Mouse (Mus musculus): ENCODE measurements around the gene Orm1. TPM values are rescaled to one million over a fixed set of nuclear protein-coding genes. Genes with fewer than 3 reads are reported as not detected.

Gene Orm1
- polyA plus RNA-seq, 1 experiment from 2014 or later = not detected

- H3K4me1 ChIP-seq (replicated peaks) = peaks cover 13% of the 10 kb centered on the region
- no peak for ATAC-seq (ENCODE audit: insufficient number of reproducible peaks, low FRiP score)
- 70% methylated on average over 2 of the region's 2 CpGs for WGBS
These were observed 12.7 kb downstream of the Orm1 start for GRCm38 (mm10) chr4:63356981-63357570.

GRCm38 (mm10) chr4:63359861-63360260 is 15.5 kb downstream of the Orm1 start:
- WGBS = 67% methylated on average over 6 of the region's 6 CpGs
- ATAC-seq (ENCODE audit: insufficient number of reproducible peaks, low FRiP score) = no peak

More at GRCm38 (mm10) chr4:63356981-63357570, 12.7 kb downstream of the Orm1 start:
- no peak overlapping the region for H3K4me3 ChIP-seq
- H3K9me3 ChIP-seq (replicated peaks) = no peaks in the 10 kb centered on the region
- no peak overlapping the region for H3K27ac ChIP-seq (ENCODE audit: poor library complexity, severe bottlenecking)
- H3K27me3 ChIP-seq (replicated peaks) = no peaks in the 10 kb centered on the region
- H3K9ac ChIP-seq = no peak overlapping the region
- no peak overlapping the region for H3K4me2 ChIP-seq
- no peaks in the 10 kb centered on the region for H3K36me3 ChIP-seq

GRCm38 (mm10) chr4:63362150-63362549 is 17.8 kb downstream of the Orm1 start, which contains the start of gene Orm2:
Orm2 (plus strand) TSS chr4:63362449.
- H3K4me2 ChIP-seq = no peak within 1 kb of the TSS
- no peak within 1 kb of the TSS for H3K27ac ChIP-seq (ENCODE audit: poor library complexity, severe bottlenecking)
- H3K27me3 ChIP-seq (replicated peaks) = no peaks in the 10 kb centered on the region
- no peak within 1 kb of the TSS for H3K4me3 ChIP-seq
- H3K9me3 ChIP-seq (replicated peaks) = no peaks in the 10 kb centered on the region
- no peak for ATAC-seq (ENCODE audit: insufficient number of reproducible peaks, low FRiP score)
- WGBS = 90% methylated on average over 5 of the region's 5 CpGs
- H3K9ac ChIP-seq = no peak within 1 kb of the TSS
- H3K36me3 ChIP-seq = no peaks in the 10 kb centered on the region
- H3K4me1 ChIP-seq (replicated peaks) = no peaks in the 10 kb centered on the region

More at GRCm38 (mm10) chr4:63359861-63360260, 15.5 kb downstream of the Orm1 start:
- H3K9ac ChIP-seq = no peak overlapping the region
- H3K9me3 ChIP-seq (replicated peaks) = no peaks in the 10 kb centered on the region
- H3K27me3 ChIP-seq (replicated peaks) = no peaks in the 10 kb centered on the region
- no peak overlapping the region for H3K4me2 ChIP-seq
- H3K36me3 ChIP-seq = no peaks in the 10 kb centered on the region
- no peak overlapping the region for H3K27ac ChIP-seq (ENCODE audit: poor library complexity, severe bottlenecking)
- no peak overlapping the region for H3K4me3 ChIP-seq
- H3K4me1 ChIP-seq (replicated peaks) = peaks cover 13% of the 10 kb centered on the region

- Histone ChIP-seq H3K9me3 (replicated peaks) (no peaks in the 10 kb centered on the region), H3K27ac (ENCODE audit: poor library complexity, severe bottlenecking) (no peak overlapping the region), H3K4me2 (no peak overlapping the region), H3K4me3 (no peak overlapping the region), H3K9ac (no peak overlapping the region), H3K36me3 (peaks cover 32% of the 10 kb centered on the region), H3K4me1 (replicated peaks) (no peaks in the 10 kb centered on the region), H3K27me3 (replicated peaks) (no peaks in the 10 kb centered on the region; the same call in 1 of the 2 replicates)
- 12% methylated on average over 4 of the region's 4 CpGs for WGBS
- 0 out of 2 replicates have a peak, but pooled peaks have one; percentile 46 for ATAC-seq (ENCODE audit: insufficient number of reproducible peaks, low FRiP score)
These were observed 24.2 kb downstream of the Orm1 start for GRCm38 (mm10) chr4:63368577-63368976.

- Histone ChIP-seq H3K27me3 (replicated peaks) (no peaks in the 10 kb centered on the region; the same call in 1 of the 2 replicates), H3K4me1 (replicated peaks) (no peaks in the 10 kb centered on the region), H3K4me3 (no peak overlapping the region), H3K4me2 (no peak overlapping the region), H3K27ac (ENCODE audit: poor library complexity, severe bottlenecking) (no peak overlapping the region), H3K36me3 (peaks cover 32% of the 10 kb centered on the region), H3K9ac (no peak overlapping the region), H3K9me3 (replicated peaks) (no peaks in the 10 kb centered on the region)
- ATAC-seq (ENCODE audit: insufficient number of reproducible peaks, low FRiP score) = no peak
- 38% methylated on average over 7 of the region's 7 CpGs for WGBS
These were observed 26.5 kb downstream of the Orm1 start for GRCm38 (mm10) chr4:63370897-63371296.

GRCm38 (mm10) chr4:63371890-63372289 is 27.5 kb downstream of the Orm1 start:
- H3K4me1 ChIP-seq (replicated peaks) = no peaks in the 10 kb centered on the region
- 45% methylated on average over 3 of the region's 3 CpGs for WGBS
- ATAC-seq (ENCODE audit: insufficient number of reproducible peaks, low FRiP score) = no peak
- no peak overlapping the region for H3K27ac ChIP-seq (ENCODE audit: poor library complexity, severe bottlenecking)
- H3K27me3 ChIP-seq (replicated peaks) = no peaks in the 10 kb centered on the region; the same call in 1 of the 2 replicates
- H3K4me2 ChIP-seq = no peak overlapping the region
- no peaks in the 10 kb centered on the region for H3K9me3 ChIP-seq (replicated peaks)
- H3K9ac ChIP-seq = no peak overlapping the region
- peaks cover 42% of the 10 kb centered on the region for H3K36me3 ChIP-seq
- no peak overlapping the region for H3K4me3 ChIP-seq

GRCm38 (mm10) chr4:63373404-63373803 is 29.0 kb downstream of the Orm1 start:
- WGBS = 85% methylated on average over 8 of the region's 8 CpGs
- Histone ChIP-seq H3K27me3 (replicated peaks) (no peaks in the 10 kb centered on the region), H3K4me1 (replicated peaks) (no peaks in the 10 kb centered on the region), H3K9me3 (replicated peaks) (no peaks in the 10 kb centered on the region), H3K4me3 (no peak overlapping the region), H3K9ac (no peak overlapping the region), H3K36me3 (peaks cover 41% of the 10 kb centered on the region), H3K4me2 (no peak overlapping the region), H3K27ac (ENCODE audit: poor library complexity, severe bottlenecking) (no peak overlapping the region)
- ATAC-seq (ENCODE audit: insufficient number of reproducible peaks, low FRiP score) = no peak

GRCm38 (mm10) chr4:63374331-63374730 is 30.0 kb downstream of the Orm1 start:
- Histone ChIP-seq H3K9ac (no peak overlapping the region), H3K4me3 (no peak overlapping the region), H3K9me3 (replicated peaks) (no peaks in the 10 kb centered on the region), H3K27me3 (replicated peaks) (no peaks in the 10 kb centered on the region), H3K36me3 (peaks cover 41% of the 10 kb centered on the region), H3K27ac (ENCODE audit: poor library complexity, severe bottlenecking) (no peak overlapping the region), H3K4me1 (replicated peaks) (no peaks in the 10 kb centered on the region), H3K4me2 (no peak overlapping the region)
- peak; percentile 43; the same call in 1 of the 2 replicates for ATAC-seq (ENCODE audit: insufficient number of reproducible peaks, low FRiP score)
- WGBS = 63% methylated on average over 12 of the region's 12 CpGs

GRCm38 (mm10) chr4:63375367-63375766 is 31.0 kb downstream of the Orm1 start:
- Histone ChIP-seq H3K9me3 (replicated peaks) (no peaks in the 10 kb centered on the region), H3K36me3 (peaks cover 47% of the 10 kb centered on the region), H3K4me2 (no peak overlapping the region), H3K27ac (ENCODE audit: poor library complexity, severe bottlenecking) (no peak overlapping the region), H3K27me3 (replicated peaks) (no peaks in the 10 kb centered on the region), H3K4me1 (replicated peaks) (no peaks in the 10 kb centered on the region), H3K4me3 (no peak overlapping the region), H3K9ac (no peak overlapping the region)
- WGBS = 88% methylated on average over 1 of the region's 1 CpGs
- ATAC-seq (ENCODE audit: insufficient number of reproducible peaks, low FRiP score) = no peak

- H3K36me3 ChIP-seq = peaks cover 58% of the 10 kb centered on the region
These were observed 33.1 kb downstream of the Orm1 start for GRCm38 (mm10) chr4:63377483-63377882.

GRCm38 (mm10) chr4:63382676-63383369 is 38.5 kb downstream of the Orm1 start:
- Histone ChIP-seq H3K9ac (no peak overlapping the region), H3K4me3 (no peak overlapping the region), H3K27me3 (replicated peaks) (no peaks in the 10 kb centered on the region), H3K9me3 (replicated peaks) (no peaks in the 10 kb centered on the region), H3K4me1 (replicated peaks) (no peaks in the 10 kb centered on the region), H3K4me2 (no peak overlapping the region), H3K27ac (ENCODE audit: poor library complexity, severe bottlenecking) (no peak overlapping the region), H3K36me3 (peaks cover 39% of the 10 kb centered on the region)
- WGBS = 78% methylated on average over 4 of the region's 4 CpGs
- ATAC-seq (ENCODE audit: insufficient number of reproducible peaks, low FRiP score) = no peak

More at GRCm38 (mm10) chr4:63377483-63377882, 33.1 kb downstream of the Orm1 start:
- WGBS = 67% methylated on average over 7 of the region's 7 CpGs
- H3K27ac ChIP-seq (ENCODE audit: poor library complexity, severe bottlenecking) = no peak overlapping the region
- ATAC-seq (ENCODE audit: insufficient number of reproducible peaks, low FRiP score) = no peak
- H3K9ac ChIP-seq = no peak overlapping the region
- H3K9me3 ChIP-seq (replicated peaks) = no peaks in the 10 kb centered on the region
- H3K4me3 ChIP-seq = no peak overlapping the region
- H3K4me1 ChIP-seq (replicated peaks) = no peaks in the 10 kb centered on the region
- no peak overlapping the region for H3K4me2 ChIP-seq
- H3K27me3 ChIP-seq (replicated peaks) = no peaks in the 10 kb centered on the region
